Mouse (Mus musculus) megakaryocyte progenitor cell, adult 5-6 weeks (primary cell): ENCODE measurements around the gene Ppp2r3d. TPM values are rescaled to one million over a fixed set of nuclear protein-coding genes. Genes with fewer than 3 reads are reported as not detected.

Source experiments
- ATAC-seq: replicated peaks from 2 replicates; pipeline ENCODE4 v1.8.0; 2016; ENCODE audit warnings: mild to moderate bottlenecking, moderate TSS enrichment, inconsistent platforms; ENCODE audit not compliant: poor library complexity
- total RNA-seq, 2 experiments: library from RNA; stranded (forward) in 1 of 2; stranded (reverse) in 1 of 2; fragments of 157-497, 149-512 nt in 1 of 2; fragments of 200-1000 nt in 1 of 2; gene quantifications; 2 replicates each; pipeline versions ENCODE4 v1.2.3 to v1.2.4; 2015 to 2017

The Ppp2r3d gene
- total RNA-seq, 2 experiments from 2014 or later = 18.2 to 21.9 TPM

DNA sequence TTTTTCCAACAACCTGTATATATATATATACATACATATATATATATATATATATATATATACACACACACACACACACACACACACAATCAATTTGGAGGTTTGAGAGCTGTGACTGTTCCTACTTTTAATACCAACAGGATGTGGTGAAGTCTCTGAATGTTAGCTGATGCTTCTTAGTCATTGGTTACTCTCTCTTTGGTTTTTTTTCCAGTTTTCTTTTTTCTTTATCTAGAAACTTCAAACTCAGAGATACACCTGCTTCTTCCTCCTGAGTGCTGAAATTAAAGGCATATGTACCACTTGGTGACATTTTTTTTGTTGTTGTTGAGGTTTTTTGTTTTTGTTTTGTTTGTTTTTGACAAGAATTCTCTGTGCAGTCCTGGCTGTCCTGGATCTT lies 63.8 kb downstream of the Ppp2r3d start:
- ATAC-seq = no peak

- ATAC-seq = no peak
These were observed 65.1 kb downstream of the Ppp2r3d start for GRCm38 (mm10) chr9:124411553-124411952.

- no peak for ATAC-seq
These were observed 68.1 kb downstream of the Ppp2r3d start for GRCm38 (mm10) chr9:124408564-124408963.

Other genes with a start within 250 kb of the Ppp2r3d start
- gene 2010315B03Rik, start 164.2 kb downstream of the Ppp2r3d start, total RNA-seq (2015) = 12.7 and 14.2 TPM in 2 replicates
- gene 2010315B03Rik, start 164.2 kb downstream of the Ppp2r3d start, total RNA-seq (2017) = 12.0 and 16.8 TPM in 2 replicates
- gene Gm21836, start 16.9 kb upstream of the Ppp2r3d start, total RNA-seq (2015) = not detected in 2 replicates
- not detected in 2 replicates for gene Gm21836, start 16.9 kb upstream of the Ppp2r3d start, total RNA-seq (2017)